Mouse (Mus musculus) cerebellum, adult 2 months (tissue): ENCODE results near the gene Adprhl1.

Experiments
- CTCF ChIP-seq: fragments of 200-500 bp; IDR thresholded peaks from 2 replicates; pipeline ENCODE4 v1.5.1; 2011; ENCODE audit warnings: low read depth, mild to moderate bottlenecking, control low read depth, low read length, moderate library complexity, borderline replicate concordance; ENCODE audit not compliant: insufficient read depth
- POLR2A ChIP-seq: fragments of 200-500 bp; IDR thresholded peaks from 2 replicates; pipeline ENCODE4 v1.6.1; 2011; ENCODE audit warnings: low read length, control low read depth, borderline replicate concordance; ENCODE audit not compliant: insufficient read depth

DNA sequence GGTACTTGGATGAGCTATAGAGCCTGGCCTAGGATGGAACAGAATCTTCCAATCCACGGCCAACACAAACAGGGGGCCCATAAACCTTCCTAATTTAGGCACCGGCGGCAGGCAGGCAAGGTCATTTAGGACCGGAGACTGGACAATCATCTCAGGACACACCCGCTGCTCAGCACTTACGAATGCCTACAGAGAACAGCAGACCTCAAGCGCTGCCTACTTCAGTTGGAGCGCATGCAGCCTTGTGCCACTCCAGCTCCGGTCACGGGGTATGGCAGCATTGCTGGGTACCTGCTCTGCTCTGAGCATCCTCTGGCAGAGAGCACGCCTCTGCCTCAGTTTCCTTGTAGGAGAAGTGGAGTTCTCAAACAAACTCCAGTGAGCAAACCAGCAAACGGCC, 24.2 kb downstream of the Adprhl1 start:
- TF ChIP-seq CTCF (no peak), POLR2A (no peak)
